Mouse (Mus musculus) left cerebral cortex, adult 2 months (tissue): ENCODE measurements around the gene Tmem186. TPM values are rescaled to one million over a fixed set of nuclear protein-coding genes. Genes with fewer than 3 reads are reported as not detected.

ENCODE experiments used
- DNase-seq, 2 experiments: peaks; one replicate each; pipeline ENCODE4 v3.0.0; 2021 to 2022; ENCODE audit warnings: low spot score in 2 of 2, mixed read lengths in 1 of 2; ENCODE audit errors: extremely low spot score in 1 of 2
- H3K27ac ChIP-seq: fragments of 200-600 bp; 2 replicates; pipeline ENCODE4 v1.8.1; 2022
- H3K4me3 ChIP-seq: fragments of 200-600 bp; 2 replicates; pipeline ENCODE4 v1.8.1; 2022
- CTCF ChIP-seq: fragments of 200-600 bp; IDR thresholded peaks from 2 replicates; pipeline ENCODE4 v1.8.1; 2022; ENCODE audit warnings: antibody characterized with exemption, mild to moderate bottlenecking, moderate library complexity
- intact Hi-C: fragments of 180-260 bp; cut with DNase I; formaldehyde crosslinking; loops from one replicate; pipeline ENCODE4 v1.15.1; 2025
- total RNA-seq, 2 experiments: library from RNA; stranded (reverse); gene quantifications; 2 replicates each; pipeline ENCODE4 v1.2.3; 2021

Gene Tmem186
- total RNA-seq, 2 experiments from 2014 or later, result 12.5 to 13.1 TPM

DNA sequence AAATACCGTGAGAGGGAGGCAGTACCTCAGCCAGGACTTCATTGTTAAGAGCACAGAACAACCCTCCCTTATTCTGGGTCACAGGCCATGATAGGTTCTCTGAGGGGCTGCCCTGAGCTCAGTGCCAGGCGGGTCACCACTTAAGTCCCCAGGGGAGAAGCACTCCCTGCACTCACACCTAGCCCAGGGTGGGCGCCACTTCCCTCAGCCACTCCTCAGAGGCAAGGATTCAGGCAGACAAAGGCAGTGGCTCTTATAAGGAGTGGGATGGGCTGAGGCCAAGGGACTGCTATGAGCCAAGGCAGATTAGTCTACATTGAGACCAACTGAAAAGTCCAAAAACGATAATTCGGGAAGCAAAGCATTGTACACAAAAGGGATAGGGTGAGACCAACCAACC, 27.9 kb upstream of the Tmem186 start:
- no peak for TF ChIP-seq CTCF
- intact Hi-C loops, result no loop called here
- no peak overlapping the region for H3K27ac ChIP-seq
- DNase-seq, result no peak
- no peak overlapping the region for H3K4me3 ChIP-seq

GRCm38 (mm10) chr16:8663606-8664539, 26.4 kb upstream of the Tmem186 start:
- intact Hi-C loops, result no loop called here
- DNase-seq, result no peak
- Histone ChIP-seq H3K27ac (no peak overlapping the region), H3K4me3 (no peak overlapping the region)
- no peak for TF ChIP-seq CTCF

DNA sequence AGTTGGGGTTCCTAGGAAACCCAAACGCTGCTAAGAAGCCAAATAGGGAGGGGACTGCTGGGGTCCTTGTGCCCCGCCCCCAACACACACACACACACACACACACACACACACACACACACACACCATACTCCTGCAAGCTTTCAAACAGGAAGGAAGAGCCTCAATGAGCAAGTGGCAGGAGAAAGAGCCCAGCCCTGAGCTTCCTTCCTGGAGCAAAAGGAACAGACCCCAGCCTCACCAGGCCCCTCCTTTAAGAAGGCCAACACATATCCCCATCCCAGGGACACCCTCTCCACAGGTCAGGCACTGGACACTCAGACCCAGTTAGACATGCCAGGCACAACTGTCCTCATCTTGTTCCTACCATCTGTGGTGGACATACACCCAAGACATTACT, 25.5 kb upstream of the Tmem186 start:
- intact Hi-C loops, result no loop called here
- no peak for TF ChIP-seq CTCF
- no peak overlapping the region for H3K27ac ChIP-seq

DNA sequence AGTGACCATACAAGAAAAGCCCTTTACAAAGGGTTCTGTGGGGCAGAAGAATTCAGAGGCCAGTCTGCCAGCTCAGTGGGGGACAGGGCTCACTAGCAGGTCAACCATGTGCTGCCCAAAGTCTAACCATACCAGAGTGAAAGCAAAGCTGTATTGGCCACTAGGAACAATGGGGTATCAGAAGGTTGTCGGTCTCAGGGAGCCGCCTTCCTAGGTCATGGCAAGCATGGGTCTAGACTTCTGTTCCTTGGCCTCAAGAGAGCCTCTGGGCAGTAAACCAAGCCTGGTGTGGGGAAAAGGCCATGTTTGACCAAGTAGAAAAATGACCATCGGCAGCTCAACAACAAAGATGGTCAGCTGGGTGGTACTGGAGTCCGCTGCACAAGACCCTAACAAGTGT, 21.3 kb upstream of the Tmem186 start:
- DNase-seq, result no peak
- Histone ChIP-seq H3K27ac (no peak overlapping the region), H3K4me3 (no peak overlapping the region)
- intact Hi-C loops, result no loop called here
- TF ChIP-seq CTCF, result no peak

More for the DNA sequence above, 25.5 kb upstream of the Tmem186 start:
- no peak for DNase-seq
- H3K4me3 ChIP-seq, result no peak overlapping the region

GRCm38 (mm10) chr16:8658349-8658748, 20.8 kb upstream of the Tmem186 start:
- DNase-seq, result no peak
- H3K4me3 ChIP-seq, result no peak overlapping the region
- intact Hi-C loops, result no loop called here
- no peak for TF ChIP-seq CTCF
- no peak overlapping the region for H3K27ac ChIP-seq

DNA sequence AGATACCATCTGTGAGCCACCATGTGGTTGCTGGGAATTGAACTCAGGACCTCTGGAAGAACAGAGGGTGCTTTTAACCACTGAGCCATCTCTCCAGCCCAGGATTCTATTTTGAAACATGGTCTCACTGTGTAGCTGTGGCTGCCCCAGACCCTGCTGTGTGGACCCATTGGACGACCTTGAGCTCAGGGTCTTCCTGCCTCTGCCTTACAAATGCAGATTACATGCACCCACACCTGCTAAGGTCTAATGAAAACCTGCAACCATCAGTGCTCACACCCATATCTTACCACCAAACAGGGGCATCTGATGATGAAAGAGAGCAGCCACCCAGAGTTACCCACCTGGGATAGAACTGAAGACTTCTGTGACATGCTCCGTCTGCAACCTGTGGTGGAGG, 18.7 kb upstream of the Tmem186 start:
- no peak for TF ChIP-seq CTCF
- intact Hi-C loops, result no loop called here
- DNase-seq, result no peak
- Histone ChIP-seq H3K27ac (no peak overlapping the region), H3K4me3 (no peak overlapping the region)

DNA sequence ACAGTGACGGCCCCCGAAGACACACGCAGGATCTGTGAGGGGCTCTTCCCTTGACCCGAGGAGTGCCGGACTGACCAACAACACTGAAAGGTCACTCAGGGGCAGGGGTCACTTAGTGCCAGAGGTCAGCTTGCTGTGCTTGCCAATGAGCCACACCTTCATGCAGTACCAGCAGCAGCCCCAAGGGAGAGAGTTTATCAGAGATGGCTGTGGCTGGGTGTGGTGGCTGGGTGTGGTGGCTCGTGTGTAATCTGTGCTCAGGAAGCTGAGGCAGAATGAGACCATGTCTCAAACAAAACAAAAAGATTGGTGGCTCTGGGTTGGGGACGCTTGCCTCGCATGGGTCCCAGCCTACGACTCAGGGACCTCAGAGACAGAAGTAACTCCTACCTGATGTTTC, 18.1 kb upstream of the Tmem186 start:
- H3K27ac ChIP-seq, result no peak overlapping the region
- DNase-seq, result no peak
- H3K4me3 ChIP-seq, result no peak overlapping the region
- intact Hi-C loops, result no loop called here
- no peak for TF ChIP-seq CTCF

- no peak overlapping the region for H3K27ac ChIP-seq
- no peak for TF ChIP-seq CTCF
- no peak overlapping the region for H3K4me3 ChIP-seq
- intact Hi-C loops, result no loop called here
- no peak for DNase-seq
Observed at GRCm38 (mm10) chr16:8655108-8655507, 17.6 kb upstream of the Tmem186 start.

- no peak overlapping the region for H3K4me3 ChIP-seq
- intact Hi-C loops, result no loop called here
- no peak overlapping the region for H3K27ac ChIP-seq
- DNase-seq, result no peak
- TF ChIP-seq CTCF, result no peak
Observed at GRCm38 (mm10) chr16:8650007-8650406, 12.5 kb upstream of the Tmem186 start.

DNA sequence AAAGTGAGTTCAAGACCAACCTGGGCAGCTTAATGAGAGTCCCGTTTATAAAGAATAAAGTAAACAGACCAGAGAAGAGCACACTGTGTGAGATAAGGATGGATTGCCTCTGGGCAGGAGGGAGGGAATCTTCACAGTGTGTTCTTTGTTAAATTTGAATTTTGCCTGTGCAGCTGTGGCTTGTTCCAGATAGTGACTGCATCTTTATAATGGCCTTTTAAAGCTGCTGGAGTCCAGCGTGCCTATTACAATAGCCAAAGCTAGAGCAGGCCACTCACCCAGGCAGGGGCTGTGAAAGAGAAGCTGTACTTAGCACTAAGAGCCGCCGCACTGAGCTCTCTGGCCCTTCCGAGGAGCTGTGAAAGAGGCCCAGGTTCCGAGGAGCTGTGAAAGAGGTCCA, 8.0 kb upstream of the Tmem186 start:
- Histone ChIP-seq H3K4me3 (no peak overlapping the region), H3K27ac (peak overlapping the region; percentile 24; the same call in 1 of the 2 replicates)
- no peak for TF ChIP-seq CTCF
- DNase-seq, result no peak
- intact Hi-C loops, result loop anchor here (2.0 kb wide), 1 partner anchor 27 kb away; the partner anchor contains the start of gene Carhsp1

DNA sequence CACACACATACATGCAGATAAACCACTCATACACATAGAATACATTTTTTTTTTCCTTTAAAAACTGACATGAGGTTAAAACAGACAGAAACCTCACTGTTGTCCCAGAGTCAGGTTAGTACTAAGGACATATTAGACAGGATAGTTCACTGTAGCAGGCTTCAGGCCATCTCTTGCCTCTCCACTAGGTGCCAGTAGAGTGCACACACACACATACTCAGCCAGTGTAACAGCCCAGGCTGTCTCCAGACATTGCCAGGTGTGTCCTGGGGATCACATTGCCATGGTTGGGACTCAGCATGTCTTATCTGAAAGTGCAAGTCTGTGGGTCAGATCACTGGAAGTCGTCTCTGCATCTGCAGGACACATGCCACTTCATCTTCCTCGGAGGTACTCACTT, 6.3 kb upstream of the Tmem186 start:
- intact Hi-C loops, result loop anchor here (2.0 kb wide), 1 partner anchor 29 kb away; the partner anchor contains the start of gene Carhsp1
- H3K27ac ChIP-seq, result no peak overlapping the region
- peak; percentile 82 for TF ChIP-seq CTCF
- H3K4me3 ChIP-seq, result no peak overlapping the region
- no peak for DNase-seq

- no peak for DNase-seq
- Histone ChIP-seq H3K4me3 (no peak overlapping the region), H3K27ac (no peak overlapping the region)
- no peak for TF ChIP-seq CTCF
- intact Hi-C loops, result loop anchor here (10.0 kb wide), 1 partner anchor 145 kb away; no protein-coding TSS in a partner anchor
Observed at GRCm38 (mm10) chr16:8639466-8640191, 2.1 kb upstream of the Tmem186 start.
